Mouse (Mus musculus): Measurements from ENCODE around the gene Cldn34a.
"Not testable (repeated sequence)": the region's sequence is repeated elsewhere in the genome, so short reads cannot be mapped to it uniquely, and the experiment has no call there.

The Cldn34a gene

DNA sequence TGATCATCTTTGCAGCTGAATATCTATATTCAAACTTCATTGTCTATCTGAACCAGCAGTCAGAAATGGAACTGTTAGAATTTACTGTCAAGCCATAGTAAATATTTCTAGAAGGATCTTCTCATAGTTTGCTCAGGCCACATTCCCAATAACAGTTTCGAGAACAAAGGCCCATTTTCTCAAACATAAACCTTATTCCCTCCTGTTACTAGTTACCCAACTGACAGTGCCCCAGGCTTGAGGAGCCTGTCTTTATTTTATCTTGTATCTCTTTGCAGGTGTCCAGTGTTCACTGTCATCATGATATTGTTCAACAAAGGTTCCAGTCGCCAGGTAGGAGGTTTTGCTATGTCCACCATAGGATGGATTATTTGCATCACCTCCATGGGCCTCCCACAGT lies at the start of gene Cldn34a:
Cldn34a (plus strand) TSS at position 301 of the 400 bp plus-strand sequence.
- no peak for DNase-seq (ENCODE audit: low read depth, low spot score)

GRCm38 (mm10) chrX:152518611-152519010 lies 44.5 kb upstream of the Cldn34a start:
- not testable (repeated sequence) for DNase-seq (ENCODE audit: low read depth, low spot score)

DNA sequence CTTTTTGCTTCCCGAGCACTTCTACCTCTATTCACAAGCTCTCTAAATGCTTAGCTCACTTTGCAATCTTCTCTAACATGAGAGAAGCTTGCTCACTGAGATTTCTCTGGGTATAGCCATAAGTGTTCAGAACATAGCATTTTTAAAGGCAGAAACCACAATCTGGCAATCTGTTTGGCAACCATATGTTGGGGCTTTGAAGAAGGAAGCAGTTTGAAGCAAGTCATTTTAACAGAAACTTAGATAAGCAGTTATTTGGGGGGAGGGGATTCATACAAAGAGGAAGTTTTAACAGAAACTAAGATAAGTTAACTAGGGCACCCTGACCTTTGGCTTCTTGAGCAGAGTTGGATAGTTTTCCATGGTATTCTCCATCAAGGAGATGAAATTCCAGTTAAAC lies 17.4 kb upstream of the Cldn34a start:
- DNase-seq (ENCODE audit: low read depth, low spot score), result no peak

GRCm38 (mm10) chrX:152548180-152548579 lies 15.0 kb upstream of the Cldn34a start:
- no peak for DNase-seq (ENCODE audit: low read depth, low spot score)

GRCm38 (mm10) chrX:152557446-152557845 lies 5.7 kb upstream of the Cldn34a start:
- no peak for DNase-seq (ENCODE audit: low read depth, low spot score)
